Mouse (Mus musculus) MEL (cell line): ENCODE measurements around the gene Stat4. TPM values are rescaled to one million over a fixed set of nuclear protein-coding genes. Genes with fewer than 3 reads are reported as not detected.

Experiments used
- DNase-seq: peaks from one replicate; pipeline ENCODE4 v3.0.0; 2011; ENCODE audit warnings: low read depth, low spot score
- H3K27ac ChIP-seq: 2 replicates; pipeline ENCODE4 v1.5.1; 2012; ENCODE audit warnings: low read depth, mild to moderate bottlenecking, control low read depth, low read length, moderate library complexity; ENCODE audit not compliant: control insufficient read depth
- H3K27me3 ChIP-seq, 2 experiments: fragments of 150-350 bp in 1 of 2; sonication (generic) in 1 of 2; 2 replicates each; pipeline ENCODE4 v1.6.1; 2012; ENCODE audit warnings: low read length in 2 of 2, mild to moderate bottlenecking in 2 of 2, improper control_type of control experiment in 1 of 2, moderate library complexity in 1 of 2; ENCODE audit not compliant: insufficient read depth in 2 of 2, control insufficient read depth in 1 of 2
- H3K36me3 ChIP-seq, 2 experiments: 2 replicates each; pipeline ENCODE4 v1.6.1; 2012 to 2014; ENCODE audit warnings: low read length in 2 of 2, improper control_type of control experiment in 1 of 2, inconsistent platforms in 1 of 2, mild to moderate bottlenecking in 1 of 2; ENCODE audit not compliant: insufficient read depth in 2 of 2, control insufficient read depth in 1 of 2
- H3K4me1 ChIP-seq, 2 experiments: fragments of 150-350 bp in 1 of 2; sonication (generic) in 1 of 2; 2 replicates each; pipeline ENCODE4 v1.6.1; 2012; ENCODE audit warnings: low read length in 2 of 2, improper control_type of control experiment in 1 of 2, mild to moderate bottlenecking in 1 of 2; ENCODE audit not compliant: insufficient read depth in 2 of 2, control insufficient read depth in 1 of 2
- H3K4me3 ChIP-seq, 2 experiments: fragments of 150-350 bp in 1 of 2; sonication (generic) in 1 of 2; 2 replicates each; pipeline ENCODE4 v1.5.1; 2012; ENCODE audit warnings: low read depth in 2 of 2, low read length in 2 of 2, mild to moderate bottlenecking in 2 of 2, moderate library complexity in 2 of 2, control low read depth in 1 of 2, improper control_type of control experiment in 1 of 2; ENCODE audit not compliant: control insufficient read depth in 1 of 2, insufficient read depth in 1 of 2
- H3K79me2 ChIP-seq: 2 replicates; pipeline ENCODE4 v1.6.1; 2012; ENCODE audit warnings: mild to moderate bottlenecking, low read length, moderate library complexity; ENCODE audit not compliant: control insufficient read depth, poor library complexity, insufficient read depth
- H3K9ac ChIP-seq: 2 replicates; pipeline ENCODE4 v1.6.1; 2012; ENCODE audit warnings: low read depth, mild to moderate bottlenecking, control low read depth, low read length, moderate library complexity; ENCODE audit not compliant: control insufficient read depth, poor library complexity, severe bottlenecking
- H3K9me3 ChIP-seq: fragments of 150-350 bp; sonication (generic); replicated peaks from 2 replicates; pipeline ENCODE4 v1.6.1; 2012; ENCODE audit warnings: mild to moderate bottlenecking, low read length, improper control_type of control experiment, moderate library complexity; ENCODE audit not compliant: insufficient read depth
- BHLHE40 ChIP-seq: IDR thresholded peaks from 2 replicates; pipeline ENCODE4 v1.6.1; 2012; ENCODE audit warnings: low read depth, mild to moderate bottlenecking, inconsistent platforms, low read length, improper control_type of control experiment, borderline replicate concordance
- CHD1 ChIP-seq: IDR thresholded peaks from 2 replicates; pipeline ENCODE4 v1.6.1; 2012; ENCODE audit warnings: low read depth, mild to moderate bottlenecking, inconsistent platforms, low read length, improper control_type of control experiment
- CHD2 ChIP-seq: IDR thresholded peaks from 2 replicates; pipeline ENCODE4 v1.6.1; 2011; ENCODE audit warnings: low read length, improper control_type of control experiment
- JUND ChIP-seq: IDR thresholded peaks from 2 replicates; pipeline ENCODE4 v1.6.1; 2011; ENCODE audit warnings: low read depth, mild to moderate bottlenecking, improper control_type of control experiment, low read length
- KAT2A ChIP-seq: conservative IDR thresholded peaks from 2 replicates; pipeline ENCODE4 v1.6.1; 2012; ENCODE audit warnings: low read depth, low read length, improper control_type of control experiment, inconsistent platforms
- MAFK ChIP-seq: IDR thresholded peaks from 2 replicates; pipeline ENCODE4 v1.6.1; 2011; ENCODE audit warnings: low read depth, mild to moderate bottlenecking, low read length, improper control_type of control experiment, borderline replicate concordance
- MAX ChIP-seq: IDR thresholded peaks from 2 replicates; pipeline ENCODE4 v1.6.1; 2011; ENCODE audit warnings: low read length, improper control_type of control experiment
- MAZ ChIP-seq: IDR thresholded peaks from 2 replicates; pipeline ENCODE4 v1.6.1; 2012; ENCODE audit warnings: low read depth, mild to moderate bottlenecking, inconsistent platforms, low read length, improper control_type of control experiment
- MEF2A ChIP-seq: IDR thresholded peaks from 2 replicates; pipeline ENCODE4 v1.6.1; 2014; ENCODE audit warnings: low read depth, mild to moderate bottlenecking, inconsistent platforms, low read length, improper control_type of control experiment; ENCODE audit not compliant: poor library complexity, insufficient replicate concordance, severe bottlenecking; ENCODE audit errors: extremely low read depth
- MYC ChIP-seq: IDR thresholded peaks from 2 replicates; pipeline ENCODE4 v1.6.1; 2011; ENCODE audit warnings: low read depth, mild to moderate bottlenecking, low read length, improper control_type of control experiment, moderate library complexity
- NELFE ChIP-seq: IDR thresholded peaks from 2 replicates; pipeline ENCODE4 v1.6.1; 2011; ENCODE audit warnings: low read depth, low read length, improper control_type of control experiment
- POLR2A ChIP-seq, 2 experiments: IDR thresholded peaks; 2 replicates each; pipeline ENCODE4 v1.6.1; 2011 to 2012; ENCODE audit warnings: low read length in 2 of 2, mild to moderate bottlenecking in 2 of 2, control low read depth in 1 of 2, improper control_type of control experiment in 1 of 2, low read depth in 1 of 2, moderate library complexity in 1 of 2; ENCODE audit not compliant: control insufficient read depth in 1 of 2, insufficient read depth in 1 of 2, poor library complexity in 1 of 2
- POLR2AphosphoS2 ChIP-seq: IDR thresholded peaks from 2 replicates; pipeline ENCODE4 v1.6.1; 2011; ENCODE audit warnings: low read length, improper control_type of control experiment
- POLR2AphosphoS5 ChIP-seq: IDR thresholded peaks from 2 replicates; pipeline ENCODE4 v1.6.1; 2012; ENCODE audit warnings: low read depth, borderline replicate concordance, mild to moderate bottlenecking, inconsistent platforms, low read length, moderate library complexity, mixed read lengths
- RCOR1 ChIP-seq: IDR thresholded peaks from 2 replicates; pipeline ENCODE4 v1.6.1; 2012; ENCODE audit warnings: low read depth, mild to moderate bottlenecking, inconsistent platforms, low read length, improper control_type of control experiment
- SMC3 ChIP-seq: IDR thresholded peaks from 2 replicates; pipeline ENCODE4 v1.6.1; 2011; ENCODE audit warnings: low read depth, low read length, improper control_type of control experiment
- TAL1 ChIP-seq: IDR thresholded peaks from 2 replicates; pipeline ENCODE4 v1.6.1; 2012; ENCODE audit warnings: mild to moderate bottlenecking, inconsistent platforms, low read length, moderate library complexity, mixed read lengths
- UBTF ChIP-seq: IDR thresholded peaks from 2 replicates; pipeline ENCODE4 v1.6.1; 2012; ENCODE audit warnings: low read depth, mild to moderate bottlenecking, inconsistent platforms, low read length, improper control_type of control experiment, moderate library complexity, borderline replicate concordance; ENCODE audit not compliant: insufficient read depth
- USF1 ChIP-seq: IDR thresholded peaks from 2 replicates; pipeline ENCODE4 v1.6.1; 2014; ENCODE audit warnings: low read depth, mild to moderate bottlenecking, inconsistent platforms, low read length, improper control_type of control experiment, moderate library complexity
- ZKSCAN1 ChIP-seq: IDR thresholded peaks from 2 replicates; pipeline ENCODE4 v1.6.1; 2012; ENCODE audit warnings: low read depth, mild to moderate bottlenecking, inconsistent platforms, low read length, improper control_type of control experiment, moderate library complexity
- ZMIZ1 ChIP-seq: IDR thresholded peaks from 2 replicates; pipeline ENCODE4 v1.6.1; 2012; ENCODE audit warnings: low read depth, mild to moderate bottlenecking, inconsistent platforms, low read length, improper control_type of control experiment, moderate library complexity
- ZNF384 ChIP-seq: IDR thresholded peaks from 2 replicates; pipeline ENCODE4 v1.6.1; 2012; ENCODE audit warnings: low read depth, mild to moderate bottlenecking, inconsistent platforms, low read length, improper control_type of control experiment
- polyA plus RNA-seq, 2 experiments: library from polyadenylated mRNA; stranded (reverse) in 1 of 2; unstranded in 1 of 2; fragments of >175 nt in 1 of 2; fragments of >200 nt in 1 of 2; gene quantifications; 2 replicates each; pipeline versions ENCODE4 v1.2.1 to v1.2.4; 2012; ENCODE audit warnings: low replicate concordance in 2 of 2, low read depth in 1 of 2; ENCODE audit not compliant: insufficient read length in 2 of 2, insufficient read depth in 1 of 2, missing spikeins in 1 of 2
- total RNA-seq: library from RNA; depleted of rRNA; stranded (reverse); fragments of 300-350 nt; gene quantifications from 2 replicates; pipeline ENCODE4 v1.2.3, GENCODE M21; 2012

Stat4 gene
- total and polyA plus RNA-seq, 3 experiments: not detected

GRCm38 (mm10) chr1:52148178-52148577 is 161.2 kb downstream of the Stat4 start:
- no peak for DNase-seq
- H3K9ac ChIP-seq: no peak overlapping the region
- H3K4me1 ChIP-seq: peaks cover 5 to 14% of the 10 kb centered on the region in 2 experiments
- H3K36me3 ChIP-seq: peaks cover 3 to 8% of the 10 kb centered on the region in 2 experiments
- no peaks in the 10 kb centered on the region for H3K9me3 ChIP-seq
- no peaks in the 10 kb centered on the region for H3K27me3 ChIP-seq
- H3K4me3 ChIP-seq: no peak overlapping the region
- TF ChIP-seq TAL1: no peak
- TF ChIP-seq MAX: no peak
- TF ChIP-seq POLR2AphosphoS2: no peak
- TF ChIP-seq USF1: no peak
- no peak for TF ChIP-seq JUND
- TF ChIP-seq KAT2A: no peak
- no peak for TF ChIP-seq ZNF384
- TF ChIP-seq CHD1: no peak
- no peak for TF ChIP-seq UBTF
- TF ChIP-seq MAFK: no peak
- TF ChIP-seq MEF2A: no peak
- TF ChIP-seq BHLHE40: no peak
- TF ChIP-seq ZMIZ1: no peak
- no peak for TF ChIP-seq RCOR1
- H3K79me2 ChIP-seq: no peaks in the 10 kb centered on the region
- H3K27ac ChIP-seq: no peak overlapping the region

GRCm38 (mm10) chr1:52148696-52149095 is 161.7 kb downstream of the Stat4 start:
- no peak overlapping the region for H3K9ac ChIP-seq
- H3K27ac ChIP-seq: no peak overlapping the region
- TF ChIP-seq MAZ (no peak), KAT2A (no peak), MYC (no peak), SMC3 (no peak), MAX (no peak), UBTF (no peak), JUND (no peak), CHD2 (no peak), ZKSCAN1 (no peak), NELFE (no peak), BHLHE40 (no peak), ZNF384 (no peak), POLR2A (IDR thresholded peaks at IDR 0.05; ENCODE audit: control insufficient read depth in 1 of 2, insufficient read depth in 1 of 2, low read depth in 1 of 2, low read length in 2 of 2, poor library complexity in 1 of 2) (no peak), POLR2AphosphoS5 (no peak), POLR2AphosphoS2 (no peak)
- H3K27me3 ChIP-seq: no peaks in the 10 kb centered on the region
- no peaks in the 10 kb centered on the region for H3K79me2 ChIP-seq
- no peaks in the 10 kb centered on the region for H3K9me3 ChIP-seq
- no peak for DNase-seq
- peaks cover 5 to 14% of the 10 kb centered on the region in 2 experiments for H3K4me1 ChIP-seq
- H3K4me3 ChIP-seq: no peak overlapping the region
- H3K36me3 ChIP-seq: peaks cover 3 to 8% of the 10 kb centered on the region in 2 experiments
